Mouse (Mus musculus) stomach, postnatal 0 days (tissue): ENCODE data around the gene Meltf. TPM values are rescaled to one million over a fixed set of nuclear protein-coding genes. Genes with fewer than 3 reads are reported as not detected.

ENCODE experiments used
- ATAC-seq: fragments of 200-750 bp; cut with Nextera tagmentation; 2 replicates; pipeline ENCODE4 v1.8.0; 2017; ENCODE audit not compliant: low FRiP score, low TSS enrichment
- DNase-seq: peaks from one replicate; pipeline ENCODE4 v3.0.0-alpha.2; 2016; ENCODE audit warnings: low spot score
- H3K27ac ChIP-seq: fragments of 300-500 bp; sonication (generic); replicated peaks from 2 replicates; pipeline ENCODE4 v1.5.1; 2014; ENCODE audit warnings: mild to moderate bottlenecking, control low read depth
- H3K27me3 ChIP-seq: fragments of 300-500 bp; sonication (generic); 2 replicates; pipeline ENCODE4 v1.6.1; 2014; ENCODE audit warnings: low read length; ENCODE audit not compliant: control insufficient read depth, insufficient read depth
- H3K36me3 ChIP-seq: fragments of 300-500 bp; sonication (generic); 2 replicates; pipeline ENCODE4 v1.6.1; 2014; ENCODE audit warnings: low read length, mixed read lengths; ENCODE audit not compliant: control insufficient read depth, insufficient read depth
- H3K4me1 ChIP-seq: fragments of 300-500 bp; sonication (generic); replicated peaks from 2 replicates; pipeline ENCODE4 v1.6.1; 2014; ENCODE audit warnings: antibody characterized with exemption; ENCODE audit not compliant: control insufficient read depth, insufficient read depth
- H3K4me2 ChIP-seq: fragments of 300-500 bp; sonication (generic); replicated peaks from 2 replicates; pipeline ENCODE4 v1.6.1; 2014; ENCODE audit warnings: low read depth, mild to moderate bottlenecking, control low read depth, moderate library complexity
- H3K4me3 ChIP-seq: fragments of 300-500 bp; sonication (generic); 2 replicates; pipeline ENCODE4 v1.5.1; 2014; ENCODE audit warnings: low read depth, low read length, control low read depth
- H3K9ac ChIP-seq: fragments of 300-500 bp; sonication (generic); 2 replicates; pipeline ENCODE4 v1.6.1; 2014; ENCODE audit warnings: mild to moderate bottlenecking, low read length, control low read depth, mixed read lengths
- H3K9me3 ChIP-seq: fragments of 300-500 bp; sonication (generic); 2 replicates; pipeline ENCODE4 v1.6.1; 2016; ENCODE audit warnings: low read length; ENCODE audit not compliant: control insufficient read depth
- CTCF ChIP-seq: IDR thresholded peaks from 2 replicates; pipeline ENCODE4 v1.5.1; 2016; ENCODE audit warnings: antibody characterized with exemption, low read depth, mild to moderate bottlenecking, moderate library complexity
- EP300 ChIP-seq: optimal IDR thresholded peaks from 2 replicates; pipeline ENCODE3; 2016; ENCODE audit warnings: antibody characterized with exemption
- WGBS: fragments of 180-500 bp; shearing (Covaris S2); extraction: QIAGEN DNeasy Blood & Tissue Kit; methylation state at CpG from one replicate; pipeline ENCODE4 v1.1.7; 2014; 5-methylcytosine and 5-hydroxymethylcytosine counted together
- polyA plus RNA-seq: library from polyadenylated mRNA; unstranded; fragments of >200 nt; fragmentation: Nextera tagmentation; extraction: Ambion mirVana; gene quantifications from 2 replicates; pipeline ENCODE4 v1.2.1, GENCODE M21; 2015

Gene Meltf
- 0.06 TPM in 1 of 2 replicates, not detected in the other for polyA plus RNA-seq

GRCm38 (mm10) chr16:31878573-31879257 is at the start of gene Meltf:
TSS of gene Meltf (plus strand) at chr16:31878810.
- peak; percentile 87 for ATAC-seq
- H3K9ac ChIP-seq: no peak within 1 kb of the TSS
- no peak for TF ChIP-seq EP300
- peak; percentile 94 for TF ChIP-seq CTCF

DNA sequence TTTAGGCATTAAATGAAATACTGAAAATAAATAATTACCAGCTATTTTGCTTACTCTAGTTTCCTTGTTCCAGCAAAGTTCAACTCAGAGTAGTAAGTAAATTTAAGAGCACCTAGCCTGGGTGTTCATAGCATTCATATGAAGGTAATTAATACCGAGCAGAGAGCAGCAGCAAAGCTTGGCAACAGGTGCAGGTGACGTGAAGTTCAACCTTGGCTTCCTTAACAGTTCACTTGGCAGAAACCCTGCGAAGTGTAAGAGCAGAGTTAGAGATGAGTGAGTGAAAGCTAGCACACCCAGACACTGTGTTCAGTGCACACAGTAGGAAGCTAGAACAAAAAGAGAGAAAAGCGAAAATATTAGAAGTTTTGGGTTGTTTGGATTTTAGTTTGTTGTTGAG is 47.9 kb upstream of the Meltf start:
- Histone ChIP-seq H3K27me3 (no peaks in the 10 kb centered on the region), H3K9ac (no peak overlapping the region), H3K9me3 (no peaks in the 10 kb centered on the region), H3K4me3 (no peak overlapping the region), H3K4me1 (no peaks in the 10 kb centered on the region), H3K36me3 (no peaks in the 10 kb centered on the region), H3K27ac (no peak overlapping the region), H3K4me2 (no peak overlapping the region)
- 88% methylated on average over 4 of the region's 4 CpGs for WGBS
- ATAC-seq (no peak), DNase-seq (no peak)
- TF ChIP-seq EP300 (no peak), CTCF (no peak)

More at GRCm38 (mm10) chr16:31878573-31879257, at the start of gene Meltf:
- WGBS: 31% methylated on average over 21 of the region's 21 CpGs
- peak; percentile 89 for DNase-seq
- Histone ChIP-seq H3K27me3 (no peaks in the 10 kb centered on the region), H3K9me3 (no peaks in the 10 kb centered on the region), H3K36me3 (no peaks in the 10 kb centered on the region), H3K27ac (no peak within 1 kb of the TSS), H3K4me2 (no peak within 1 kb of the TSS), H3K4me1 (no peaks in the 10 kb centered on the region), H3K4me3 (no peak within 1 kb of the TSS)

DNA sequence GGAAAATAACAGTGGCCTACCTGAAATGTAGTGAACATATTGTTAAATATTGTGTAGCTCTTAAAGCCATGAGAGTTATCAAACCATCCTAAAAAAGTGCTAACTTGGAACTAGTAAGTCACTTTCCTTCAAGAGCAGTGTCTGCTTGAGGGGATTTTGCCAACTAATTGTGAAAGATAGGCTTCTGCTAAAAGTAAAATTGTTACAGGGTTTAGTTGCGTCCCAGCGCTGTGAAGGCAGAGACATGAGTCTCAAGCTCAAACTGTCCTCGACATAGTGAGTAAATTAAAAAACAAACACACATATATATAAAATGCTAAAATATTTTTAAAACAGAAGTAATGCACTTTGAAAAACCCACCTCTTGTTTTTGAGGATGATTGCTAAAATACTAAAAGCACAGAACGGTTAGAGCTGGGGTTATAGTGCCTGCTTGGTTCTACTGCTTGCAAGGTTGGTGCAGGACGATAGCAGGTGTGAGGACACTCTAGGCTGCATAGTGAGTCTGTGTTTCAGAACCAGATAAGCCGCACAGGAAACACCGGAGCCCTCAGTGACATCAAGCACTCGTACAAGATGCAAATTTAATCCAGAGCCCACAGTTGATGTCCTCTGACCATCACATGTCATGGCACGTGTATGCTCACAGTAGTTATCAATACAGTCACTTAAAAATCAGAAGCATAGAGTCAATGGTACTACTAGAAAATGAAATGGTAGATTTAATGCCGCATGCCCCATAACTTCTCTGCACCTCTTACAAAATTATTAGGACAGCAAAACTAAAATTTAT is 45.8 kb upstream of the Meltf start:
- no peak for ATAC-seq
- no peaks in the 10 kb centered on the region for H3K9me3 ChIP-seq
- H3K4me3 ChIP-seq: no peak overlapping the region
- 0 out of 2 replicates have a peak, but pooled peaks cover 2% of the 10 kb centered on the region for H3K36me3 ChIP-seq
- H3K9ac ChIP-seq: no peak overlapping the region
- H3K27ac ChIP-seq: no peak overlapping the region
- no peaks in the 10 kb centered on the region for H3K27me3 ChIP-seq
- H3K4me1 ChIP-seq: no peaks in the 10 kb centered on the region
- H3K4me2 ChIP-seq: no peak overlapping the region
- DNase-seq: no peak
- 92% methylated on average over 10 of the region's 10 CpGs for WGBS
- no peak for TF ChIP-seq EP300

GRCm38 (mm10) chr16:31834011-31834584 is 44.5 kb upstream of the Meltf start:
- WGBS: 60% methylated on average over 7 of the region's 7 CpGs
- TF ChIP-seq CTCF: no peak
- TF ChIP-seq EP300: no peak
- 0 out of 2 replicates have a peak, but pooled peaks cover 8% of the 10 kb centered on the region for H3K36me3 ChIP-seq

DNA sequence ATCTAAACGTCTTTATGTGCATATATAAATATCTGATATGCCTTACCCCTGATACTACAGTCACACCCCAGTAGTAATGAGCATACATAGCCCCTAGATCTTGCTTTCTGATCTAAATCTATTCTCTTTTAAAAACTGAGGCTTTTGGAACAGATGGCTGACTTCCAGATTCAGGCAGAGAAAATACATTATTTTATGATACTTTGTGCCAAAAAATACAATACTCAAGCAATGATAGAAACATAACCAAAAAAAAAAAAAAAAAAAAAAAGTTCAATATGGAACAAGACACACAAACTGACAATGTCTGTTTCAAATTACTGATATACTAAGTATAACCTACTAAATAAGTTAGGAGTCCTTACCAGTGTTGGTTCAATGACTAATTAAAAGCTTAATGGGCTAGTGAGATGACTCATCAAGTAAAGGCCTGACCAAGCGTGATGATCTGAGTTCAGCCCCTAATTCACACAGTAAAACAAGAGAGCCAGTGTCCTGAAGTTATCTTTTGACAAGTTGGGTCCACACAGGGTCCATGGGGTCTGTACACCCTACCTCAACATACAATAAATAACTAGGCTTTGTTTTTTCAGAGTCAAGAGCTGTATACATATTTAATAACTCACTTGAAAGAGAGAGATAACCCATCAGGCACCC is 43.8 kb upstream of the Meltf start:
- ATAC-seq: no peak
- Histone ChIP-seq H3K9me3 (no peaks in the 10 kb centered on the region), H3K27me3 (no peaks in the 10 kb centered on the region), H3K9ac (no peak overlapping the region), H3K4me3 (no peak overlapping the region), H3K36me3 (0 out of 2 replicates have a peak, but pooled peaks cover 8% of the 10 kb centered on the region), H3K4me2 (no peak overlapping the region), H3K4me1 (no peaks in the 10 kb centered on the region), H3K27ac (no peak overlapping the region)
- no peak for DNase-seq
- WGBS: 68% methylated on average over 2 of the region's 2 CpGs
- TF ChIP-seq CTCF (no peak), EP300 (no peak)

More at GRCm38 (mm10) chr16:31834011-31834584, 44.5 kb upstream of the Meltf start:
- 0 out of 2 replicates have a peak overlapping the region, but pooled peaks have one; percentile 26 for H3K27ac ChIP-seq
- no peak for DNase-seq
- no peak overlapping the region for H3K4me3 ChIP-seq
- ATAC-seq: no peak; the same call in 1 of the 2 replicates
- no peaks in the 10 kb centered on the region for H3K9me3 ChIP-seq
- no peak overlapping the region for H3K9ac ChIP-seq
- H3K4me1 ChIP-seq: no peaks in the 10 kb centered on the region
- no peaks in the 10 kb centered on the region for H3K27me3 ChIP-seq
- H3K4me2 ChIP-seq: no peak overlapping the region
